Mouse (Mus musculus) right cerebral cortex, postnatal 36 days (tissue): ENCODE data around the gene Pou2af1.

Experiments used
- DNase-seq, 2 experiments: peaks; one replicate each; pipeline ENCODE4 v3.0.0; 2022; ENCODE audit warnings: low spot score in 2 of 2, mixed read lengths in 1 of 2

The Pou2af1 gene

GRCm38 (mm10) chr9:51225636-51226166, 12.2 kb downstream of the Pou2af1 start:
- DNase-seq, result no peak

- DNase-seq, result no peak
These were observed 17.3 kb downstream of the Pou2af1 start for GRCm38 (mm10) chr9:51230701-51231389.

- DNase-seq, result no peak
These were observed 18.7 kb downstream of the Pou2af1 start for GRCm38 (mm10) chr9:51232163-51232562.

GRCm38 (mm10) chr9:51238741-51239385, 25.4 kb downstream of the Pou2af1 start:
- DNase-seq, result peak; percentile 72 to 74

GRCm38 (mm10) chr9:51256780-51257502, 43.4 kb downstream of the Pou2af1 start:
- DNase-seq, result no peak

- DNase-seq, result no peak
These were observed 44.9 kb downstream of the Pou2af1 start for GRCm38 (mm10) chr9:51258426-51258825.

- no peak for DNase-seq
These were observed 55.3 kb downstream of the Pou2af1 start for GRCm38 (mm10) chr9:51268852-51269251.

- no peak for DNase-seq
These were observed 57.6 kb downstream of the Pou2af1 start for GRCm38 (mm10) chr9:51271073-51271472.

GRCm38 (mm10) chr9:51272102-51272501, 58.6 kb downstream of the Pou2af1 start:
- no peak for DNase-seq

GRCm38 (mm10) chr9:51273581-51274154, 60.2 kb downstream of the Pou2af1 start:
- no peak for DNase-seq

- DNase-seq, result no peak
These were observed 61.2 kb downstream of the Pou2af1 start for GRCm38 (mm10) chr9:51274678-51275077.

- no peak for DNase-seq
These were observed 64.5 kb downstream of the Pou2af1 start for GRCm38 (mm10) chr9:51277834-51278498.

GRCm38 (mm10) chr9:51278500-51279381, 65.2 kb downstream of the Pou2af1 start, which contains the start of gene Colca2:
Gene Colca2 (minus strand): TSS chr9:51278569.
- peak; percentile 18 to 36 for DNase-seq

- no peak for DNase-seq
These were observed 72.6 kb downstream of the Pou2af1 start for GRCm38 (mm10) chr9:51286079-51286478.
